Mouse (Mus musculus): ENCODE results near the gene Arhgap20. TPM values are rescaled to one million over a fixed set of nuclear protein-coding genes. Genes with fewer than 3 reads are reported as not detected.

Arhgap20 gene
- total and polyA plus RNA-seq, 2 experiments: 0.01 to 0.09 TPM

DNA sequence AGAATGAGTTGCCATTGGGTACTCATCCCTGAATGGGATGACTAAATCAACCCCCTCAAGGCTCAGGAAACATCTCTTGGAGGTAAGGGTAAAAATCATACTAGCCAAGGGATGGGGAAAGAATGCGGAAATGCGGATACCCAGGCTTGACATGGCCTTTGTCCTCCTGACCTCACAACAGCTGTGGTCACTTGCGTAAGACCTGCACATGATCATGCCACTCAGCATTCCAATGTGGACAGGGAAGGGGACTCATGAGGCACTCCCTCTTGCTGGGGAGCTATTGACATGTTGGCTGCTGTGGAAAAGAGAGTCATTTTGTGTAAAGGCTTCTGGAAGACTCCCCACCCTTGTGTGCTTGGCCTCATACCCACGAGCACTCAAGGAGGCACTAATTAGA, 103.9 kb downstream of the Arhgap20 start:
- Histone ChIP-seq H3K36me3 (ENCODE audit: control insufficient read depth, insufficient read depth, low read length) (no peaks in the 10 kb centered on the region), H3K79me2 (ENCODE audit: control insufficient read depth, insufficient read depth, low read length) (no peaks in the 10 kb centered on the region), H3K9ac (ENCODE audit: low read depth, low read length) (no peak overlapping the region), H3K27me3 (ENCODE audit: control insufficient read depth, insufficient read depth, low read length) (no peaks in the 10 kb centered on the region), H3K4me3 (ENCODE audit: insufficient read depth, low read depth, low read length) (no peak overlapping the region), H3K27ac (replicated peaks; ENCODE audit: insufficient read depth, low read depth, low read length) (no peak overlapping the region), H3K4me1 (ENCODE audit: control insufficient read depth, insufficient read depth, low read length) (no peaks in the 10 kb centered on the region; the same call in 1 of the 2 replicates)
- DNase-seq (ENCODE audit: extremely low read depth, low read depth, low spot score): peak; percentile 90
- TF ChIP-seq POLR2A (IDR thresholded peaks at IDR 0.05; ENCODE audit: extremely low read depth, insufficient read depth, low read length) (no peak), CTCF (IDR thresholded peaks at IDR 0.05; ENCODE audit: low read depth, low read length) (no peak)
- 43% methylated on average over 4 of the region's 4 CpGs for WGBS

DNA sequence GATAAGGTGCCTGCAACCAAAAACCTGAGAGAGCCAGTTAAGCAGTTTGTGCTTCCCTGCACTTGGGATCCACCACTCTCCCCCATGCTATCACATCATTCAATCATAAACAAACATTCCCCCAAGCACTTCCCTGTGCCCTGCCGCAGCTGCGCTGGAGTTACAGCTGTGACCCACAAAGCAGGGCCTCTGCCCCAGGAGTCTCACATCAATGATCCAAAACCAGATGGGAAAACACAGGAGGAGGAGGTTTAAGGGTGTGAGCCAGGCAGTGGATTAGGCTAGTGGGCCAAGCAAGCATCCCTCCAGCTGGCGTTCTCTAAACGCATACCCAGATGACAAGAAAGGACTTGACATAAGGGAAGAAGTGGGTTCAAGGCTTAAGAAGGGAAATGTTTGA, 109.2 kb downstream of the Arhgap20 start:
- 22% methylated on average over 4 of the region's 4 CpGs for WGBS
- no peak overlapping the region for H3K4me3 ChIP-seq (ENCODE audit: insufficient read depth, low read depth, low read length)
- TF ChIP-seq POLR2A (IDR thresholded peaks at IDR 0.05; ENCODE audit: extremely low read depth, insufficient read depth, low read length) (no peak), CTCF (IDR thresholded peaks at IDR 0.05; ENCODE audit: low read depth, low read length) (no peak)
- H3K79me2 ChIP-seq (ENCODE audit: control insufficient read depth, insufficient read depth, low read length): no peaks in the 10 kb centered on the region
- no peaks in the 10 kb centered on the region for H3K27me3 ChIP-seq (ENCODE audit: control insufficient read depth, insufficient read depth, low read length)
- no peaks in the 10 kb centered on the region for H3K36me3 ChIP-seq (ENCODE audit: control insufficient read depth, insufficient read depth, low read length)
- no peak overlapping the region for H3K9ac ChIP-seq (ENCODE audit: low read depth, low read length)
- DNase-seq (ENCODE audit: extremely low read depth, low read depth, low spot score): no peak
- no peak overlapping the region for H3K27ac ChIP-seq (replicated peaks; ENCODE audit: insufficient read depth, low read depth, low read length)
- H3K4me1 ChIP-seq (ENCODE audit: control insufficient read depth, insufficient read depth, low read length): no peaks in the 10 kb centered on the region

GRCm38 (mm10) chr9:51875531-51875930, 110.4 kb downstream of the Arhgap20 start:
- WGBS: 87% methylated on average over 20 of the region's 20 CpGs
- H3K9ac ChIP-seq (ENCODE audit: low read depth, low read length): no peak overlapping the region
- no peak overlapping the region for H3K27ac ChIP-seq (replicated peaks; ENCODE audit: insufficient read depth, low read depth, low read length)
- no peaks in the 10 kb centered on the region for H3K79me2 ChIP-seq (ENCODE audit: control insufficient read depth, insufficient read depth, low read length)
- H3K4me3 ChIP-seq (ENCODE audit: insufficient read depth, low read depth, low read length): no peak overlapping the region
- no peaks in the 10 kb centered on the region for H3K27me3 ChIP-seq (ENCODE audit: control insufficient read depth, insufficient read depth, low read length)
- H3K4me1 ChIP-seq (ENCODE audit: control insufficient read depth, insufficient read depth, low read length): no peaks in the 10 kb centered on the region
- no peaks in the 10 kb centered on the region for H3K36me3 ChIP-seq (ENCODE audit: control insufficient read depth, insufficient read depth, low read length)
- no peak for DNase-seq (ENCODE audit: extremely low read depth, low read depth, low spot score)
- TF ChIP-seq CTCF (IDR thresholded peaks at IDR 0.05; ENCODE audit: low read depth, low read length) (no peak), POLR2A (IDR thresholded peaks at IDR 0.05; ENCODE audit: extremely low read depth, insufficient read depth, low read length) (no peak)

DNA sequence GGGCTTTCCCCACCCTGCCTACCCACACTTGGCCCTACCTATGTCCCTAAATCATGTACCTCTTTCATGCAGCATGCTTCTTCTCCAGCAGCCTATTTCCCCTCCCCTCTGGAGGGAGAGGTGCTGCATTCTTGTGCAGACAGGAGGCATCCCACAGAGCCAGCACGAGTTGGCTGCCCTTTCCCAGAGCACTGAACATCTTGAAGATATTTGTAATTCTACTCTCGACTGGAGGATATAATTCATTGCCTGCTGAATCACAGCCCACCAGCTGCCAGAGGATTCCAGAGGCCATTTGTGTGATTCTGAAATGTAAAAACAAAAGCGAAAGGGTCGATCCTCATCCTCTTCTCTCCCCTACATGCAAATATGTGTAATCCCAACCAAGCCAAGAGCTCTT, 116.2 kb downstream of the Arhgap20 start:
- no peak for DNase-seq (ENCODE audit: extremely low read depth, low read depth, low spot score)
- Histone ChIP-seq H3K27ac (replicated peaks; ENCODE audit: insufficient read depth, low read depth, low read length) (no peak overlapping the region), H3K4me1 (ENCODE audit: control insufficient read depth, insufficient read depth, low read length) (no peaks in the 10 kb centered on the region), H3K36me3 (ENCODE audit: control insufficient read depth, insufficient read depth, low read length) (no peaks in the 10 kb centered on the region), H3K79me2 (ENCODE audit: control insufficient read depth, insufficient read depth, low read length) (no peaks in the 10 kb centered on the region), H3K9ac (ENCODE audit: low read depth, low read length) (no peak overlapping the region), H3K27me3 (ENCODE audit: control insufficient read depth, insufficient read depth, low read length) (no peaks in the 10 kb centered on the region), H3K4me3 (ENCODE audit: insufficient read depth, low read depth, low read length) (no peak overlapping the region)
- 59% methylated on average over 4 of the region's 4 CpGs for WGBS
- TF ChIP-seq POLR2A (IDR thresholded peaks at IDR 0.05; ENCODE audit: extremely low read depth, insufficient read depth, low read length) (no peak), CTCF (IDR thresholded peaks at IDR 0.05; ENCODE audit: low read depth, low read length) (no peak)

DNA sequence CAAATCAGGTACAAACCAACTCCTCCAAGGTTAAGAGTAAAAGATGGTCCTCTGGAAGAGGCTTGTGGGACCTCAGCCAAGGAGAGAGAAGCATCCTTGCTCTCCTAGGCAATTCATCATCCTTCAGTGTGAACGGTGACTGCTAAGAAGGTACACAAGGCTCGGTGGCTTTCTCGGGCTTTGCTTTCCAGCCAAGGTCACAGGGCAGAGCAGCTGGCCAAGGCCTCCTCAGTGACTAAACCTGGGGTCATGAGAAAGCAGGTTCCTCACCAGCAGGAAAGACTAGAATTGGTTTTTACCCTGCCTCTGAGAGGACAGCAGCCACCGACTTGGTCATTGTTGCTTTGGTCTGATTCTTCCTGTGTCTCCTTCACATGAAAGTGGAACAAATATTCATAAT, 116.7 kb downstream of the Arhgap20 start:
- no peak for DNase-seq (ENCODE audit: extremely low read depth, low read depth, low spot score)
- WGBS: 73% methylated on average over 4 of the region's 4 CpGs

GRCm38 (mm10) chr9:51883319-51883718, 118.2 kb downstream of the Arhgap20 start:
- Histone ChIP-seq H3K27me3 (ENCODE audit: control insufficient read depth, insufficient read depth, low read length) (0 out of 2 replicates have a peak, but pooled peaks cover 2% of the 10 kb centered on the region), H3K4me3 (ENCODE audit: insufficient read depth, low read depth, low read length) (no peak overlapping the region), H3K9ac (ENCODE audit: low read depth, low read length) (no peak overlapping the region), H3K79me2 (ENCODE audit: control insufficient read depth, insufficient read depth, low read length) (no peaks in the 10 kb centered on the region), H3K4me1 (ENCODE audit: control insufficient read depth, insufficient read depth, low read length) (no peaks in the 10 kb centered on the region), H3K27ac (replicated peaks; ENCODE audit: insufficient read depth, low read depth, low read length) (no peak overlapping the region), H3K36me3 (ENCODE audit: control insufficient read depth, insufficient read depth, low read length) (no peaks in the 10 kb centered on the region)
- WGBS: 65% methylated on average over 4 of the region's 4 CpGs
- no peak for TF ChIP-seq CTCF (IDR thresholded peaks at IDR 0.05; ENCODE audit: low read depth, low read length)
- TF ChIP-seq POLR2A (IDR thresholded peaks at IDR 0.05; ENCODE audit: extremely low read depth, insufficient read depth, low read length): no peak
- DNase-seq (ENCODE audit: extremely low read depth, low read depth, low spot score): peak; percentile 5

More for the DNA sequence above, 116.7 kb downstream of the Arhgap20 start:
- Histone ChIP-seq H3K79me2 (ENCODE audit: control insufficient read depth, insufficient read depth, low read length) (no peaks in the 10 kb centered on the region), H3K27me3 (ENCODE audit: control insufficient read depth, insufficient read depth, low read length) (no peaks in the 10 kb centered on the region), H3K36me3 (ENCODE audit: control insufficient read depth, insufficient read depth, low read length) (no peaks in the 10 kb centered on the region), H3K27ac (replicated peaks; ENCODE audit: insufficient read depth, low read depth, low read length) (no peak overlapping the region), H3K4me1 (ENCODE audit: control insufficient read depth, insufficient read depth, low read length) (no peaks in the 10 kb centered on the region), H3K9ac (ENCODE audit: low read depth, low read length) (no peak overlapping the region), H3K4me3 (ENCODE audit: insufficient read depth, low read depth, low read length) (no peak overlapping the region)
- no peak for TF ChIP-seq CTCF (IDR thresholded peaks at IDR 0.05; ENCODE audit: low read depth, low read length)

Measured in liver, adult 2 months (tissue).